Mouse (Mus musculus) myocyte (in vitro differentiated cells): ENCODE data around the gene Nxph4. TPM values are rescaled to one million over a fixed set of nuclear protein-coding genes. Genes with fewer than 3 reads are reported as not detected.

ENCODE experiments used
- H3K27me3 ChIP-seq: one replicate; pipeline ENCODE4 v1.6.1; 2011; ENCODE audit not compliant: control insufficient read depth, insufficient read depth, insufficient read length
- H3K36me3 ChIP-seq: one replicate; pipeline ENCODE4 v1.6.1; 2011; ENCODE audit not compliant: control insufficient read depth, insufficient read depth
- H3K4me2 ChIP-seq: one replicate; pipeline ENCODE4 v1.6.1; 2011; ENCODE audit warnings: low read depth, control low read depth
- H3K4me3 ChIP-seq: one replicate; pipeline ENCODE4 v1.5.1; 2011; ENCODE audit warnings: mild to moderate bottlenecking, control low read depth, moderate library complexity
- H3K79me2 ChIP-seq: one replicate; pipeline ENCODE4 v1.6.1; 2011; ENCODE audit not compliant: control insufficient read depth, insufficient read depth
- H3ac ChIP-seq: one replicate; pipeline ENCODE4 v1.6.1; 2011; ENCODE audit not compliant: control insufficient read depth, insufficient read length
- CEBPB ChIP-seq: IDR thresholded peaks from 2 replicates; pipeline ENCODE4 v1.6.1; 2011; ENCODE audit warnings: mild to moderate bottlenecking, moderate library complexity; ENCODE audit not compliant: poor library complexity, insufficient read depth, severe bottlenecking
- E2F4 ChIP-seq: IDR thresholded peaks from one replicate; pipeline ENCODE4 v1.6.1; 2011; ENCODE audit warnings: mild to moderate bottlenecking, control low read depth, moderate library complexity; ENCODE audit not compliant: insufficient read depth
- MAX ChIP-seq: IDR thresholded peaks from one replicate; pipeline ENCODE4 v1.6.1; 2011; ENCODE audit warnings: low read depth, mild to moderate bottlenecking, control low read depth
- MYOD1 ChIP-seq, 3 experiments: IDR thresholded peaks; one replicate each; pipeline ENCODE4 v1.6.1; 2011; ENCODE audit warnings: control low read depth in 2 of 3, low read depth in 2 of 3, mild to moderate bottlenecking in 2 of 3, moderate library complexity in 1 of 3; ENCODE audit not compliant: insufficient read length in 2 of 3, control insufficient read depth in 1 of 3
- MYOG ChIP-seq, 3 experiments: IDR thresholded peaks; one replicate each; pipeline ENCODE4 v1.6.1; 2011; ENCODE audit warnings: control low read depth in 2 of 3, low read depth in 2 of 3, mild to moderate bottlenecking in 2 of 3; ENCODE audit not compliant: insufficient read length in 2 of 3, control insufficient read depth in 1 of 3, insufficient read depth in 1 of 3
- POLR2A ChIP-seq: IDR thresholded peaks from one replicate; pipeline ENCODE4 v1.6.1; 2011; ENCODE audit warnings: low read depth, mild to moderate bottlenecking, control low read depth, moderate library complexity; ENCODE audit not compliant: insufficient read length
- POLR2AphosphoS2 ChIP-seq: IDR thresholded peaks from one replicate; pipeline ENCODE4 v1.6.1; 2011; ENCODE audit warnings: low read depth, control low read depth; ENCODE audit not compliant: insufficient read length
- REST ChIP-seq: IDR thresholded peaks from one replicate; pipeline ENCODE4 v1.6.1; 2011; ENCODE audit warnings: mild to moderate bottlenecking, control low read depth, moderate library complexity; ENCODE audit not compliant: insufficient read depth, insufficient read length
- SRF ChIP-seq: IDR thresholded peaks from one replicate; pipeline ENCODE4 v1.6.1; 2011; ENCODE audit warnings: low read depth; ENCODE audit not compliant: control insufficient read depth, insufficient read length
- TCF12 ChIP-seq: IDR thresholded peaks from one replicate; pipeline ENCODE4 v1.6.1; 2011; ENCODE audit warnings: mild to moderate bottlenecking, control low read depth; ENCODE audit not compliant: poor library complexity, insufficient read depth, severe bottlenecking
- TCF3 ChIP-seq: IDR thresholded peaks from one replicate; pipeline ENCODE4 v1.6.1; 2011; ENCODE audit warnings: low read depth, control low read depth; ENCODE audit not compliant: insufficient read length
- USF1 ChIP-seq: IDR thresholded peaks from one replicate; pipeline ENCODE4 v1.6.1; 2011; ENCODE audit warnings: low read depth, mild to moderate bottlenecking, control low read depth, moderate library complexity
- polyA plus RNA-seq: library from polyadenylated mRNA; unstranded; fragments of >200 nt; fragmentation: generic; extraction: Trizol; gene quantifications from one replicate; pipeline ENCODE4 v1.2.1, GENCODE M21; 2012; ENCODE audit warnings: missing spikeins

Gene Nxph4
- polyA plus RNA-seq, 1 experiment = 3.9 TPM

DNA sequence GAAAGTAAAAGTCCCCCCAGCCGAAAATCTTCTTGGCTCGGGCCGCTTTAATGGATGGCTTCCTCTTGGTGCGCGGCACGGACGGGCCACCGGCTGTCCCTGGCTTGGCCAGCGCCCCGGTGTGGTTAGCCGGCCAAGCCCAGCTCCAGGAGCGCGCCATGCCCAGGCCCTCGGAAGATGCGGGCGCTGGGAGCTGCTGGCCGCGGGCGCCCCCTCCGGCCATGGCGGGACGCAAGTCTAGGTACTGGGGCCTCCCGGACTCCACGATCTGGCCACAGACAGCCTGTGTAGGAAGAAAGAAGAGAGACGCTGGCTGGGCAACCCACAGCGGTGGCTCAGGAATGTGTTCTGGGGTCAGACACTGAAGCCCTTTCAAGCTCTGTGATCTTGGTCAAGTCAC, 7.7 kb downstream of the Nxph4 start:
- peak overlapping the region; percentile 9 for H3K4me3 ChIP-seq
- H3K79me2 ChIP-seq = peaks cover 4% of the 10 kb centered on the region
- TF ChIP-seq USF1 (no peak), MYOG (IDR thresholded peaks at IDR 0.05; ENCODE audit: control insufficient read depth in 1 of 3, insufficient read depth in 1 of 3, insufficient read length in 2 of 3, low read depth in 2 of 3) (peak in 1 of 3 experiments; percentile 54), MYOD1 (IDR thresholded peaks at IDR 0.05; ENCODE audit: control insufficient read depth in 1 of 3, insufficient read length in 2 of 3, low read depth in 2 of 3) (peak in 1 of 3 experiments; percentile 1)
- no peak overlapping the region for H3ac ChIP-seq
- peak overlapping the region; percentile 67 for H3K4me2 ChIP-seq
- H3K27me3 ChIP-seq = peaks cover 37% of the 10 kb centered on the region
- H3K36me3 ChIP-seq = no peaks in the 10 kb centered on the region

DNA sequence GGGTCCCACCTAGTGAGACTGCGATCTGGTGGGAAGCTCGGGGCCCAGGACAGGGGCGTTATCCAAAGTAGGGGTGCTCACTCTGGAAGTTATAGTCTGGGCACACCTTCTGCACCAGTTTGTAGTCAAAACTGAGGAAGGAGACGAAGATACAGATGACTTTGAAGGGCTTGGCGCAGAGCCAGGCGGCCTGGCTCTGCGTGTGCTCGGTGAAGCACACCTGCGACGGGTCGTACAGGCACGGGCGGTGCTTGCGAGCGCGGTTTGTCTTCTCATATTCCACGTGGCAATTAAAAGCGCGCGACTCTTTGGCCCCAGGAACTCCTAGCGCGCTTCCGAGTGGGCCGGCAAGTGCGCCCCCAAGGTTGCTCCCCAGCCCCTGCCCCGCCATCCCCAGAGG, 8.3 kb downstream of the Nxph4 start:
- Histone ChIP-seq H3K4me3 (peak overlapping the region; percentile 9), H3K36me3 (no peaks in the 10 kb centered on the region), H3K79me2 (peaks cover 11% of the 10 kb centered on the region), H3K27me3 (peaks cover 31% of the 10 kb centered on the region), H3K4me2 (peak overlapping the region; percentile 67), H3ac (no peak overlapping the region)
- TF ChIP-seq USF1 (no peak), E2F4 (no peak), MAX (no peak), SRF (no peak), TCF3 (no peak), MYOG (IDR thresholded peaks at IDR 0.05; ENCODE audit: control insufficient read depth in 1 of 3, insufficient read depth in 1 of 3, insufficient read length in 2 of 3, low read depth in 2 of 3) (no peak), CEBPB (no peak), MYOD1 (IDR thresholded peaks at IDR 0.05; ENCODE audit: control insufficient read depth in 1 of 3, insufficient read length in 2 of 3, low read depth in 2 of 3) (no peak), TCF12 (no peak), POLR2AphosphoS2 (no peak), POLR2A (no peak), REST (no peak)

DNA sequence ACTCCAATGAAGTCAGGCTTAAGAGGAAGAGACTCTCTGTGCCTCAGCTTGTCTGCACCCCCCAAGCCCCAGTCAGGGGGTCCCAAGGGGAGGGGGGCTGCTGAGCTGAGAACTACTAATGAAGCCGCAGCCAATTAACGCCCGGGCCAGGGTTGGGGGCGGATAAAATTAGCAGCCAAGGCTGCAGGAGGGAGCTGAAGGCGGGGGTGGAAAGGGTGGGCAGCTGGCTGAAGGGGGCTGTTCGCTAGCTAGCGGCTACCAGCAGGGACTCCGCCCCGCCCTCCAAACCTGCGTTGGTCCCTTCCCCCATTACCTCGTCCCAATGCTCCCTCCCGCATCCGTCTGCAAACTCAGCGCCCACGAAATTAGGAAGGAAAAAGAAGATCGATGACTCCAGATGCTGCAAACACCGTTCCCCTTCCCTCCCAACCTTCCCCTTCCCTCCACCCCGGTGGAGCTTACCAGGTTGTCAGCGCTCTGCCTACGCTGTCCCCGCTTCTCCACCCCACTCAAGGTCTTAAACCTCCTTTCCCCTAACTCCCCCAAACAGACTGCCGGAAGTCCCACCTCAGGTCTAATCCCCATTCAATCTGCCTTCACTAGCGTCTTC, 9.6 kb downstream of the Nxph4 start:
- H3K79me2 ChIP-seq = peaks cover 22% of the 10 kb centered on the region
- H3ac ChIP-seq = no peak overlapping the region
- TF ChIP-seq POLR2A (no peak), E2F4 (no peak), SRF (no peak), MYOD1 (IDR thresholded peaks at IDR 0.05; ENCODE audit: control insufficient read depth in 1 of 3, insufficient read length in 2 of 3, low read depth in 2 of 3) (no peak), REST (no peak), POLR2AphosphoS2 (no peak), TCF12 (no peak), USF1 (no peak), MYOG (IDR thresholded peaks at IDR 0.05; ENCODE audit: control insufficient read depth in 1 of 3, insufficient read depth in 1 of 3, insufficient read length in 2 of 3, low read depth in 2 of 3) (no peak), CEBPB (no peak), MAX (no peak)
- H3K27me3 ChIP-seq = peaks cover 19% of the 10 kb centered on the region
- H3K4me3 ChIP-seq = no peak overlapping the region
- H3K36me3 ChIP-seq = peaks cover 10% of the 10 kb centered on the region
- H3K4me2 ChIP-seq = no peak overlapping the region

DNA sequence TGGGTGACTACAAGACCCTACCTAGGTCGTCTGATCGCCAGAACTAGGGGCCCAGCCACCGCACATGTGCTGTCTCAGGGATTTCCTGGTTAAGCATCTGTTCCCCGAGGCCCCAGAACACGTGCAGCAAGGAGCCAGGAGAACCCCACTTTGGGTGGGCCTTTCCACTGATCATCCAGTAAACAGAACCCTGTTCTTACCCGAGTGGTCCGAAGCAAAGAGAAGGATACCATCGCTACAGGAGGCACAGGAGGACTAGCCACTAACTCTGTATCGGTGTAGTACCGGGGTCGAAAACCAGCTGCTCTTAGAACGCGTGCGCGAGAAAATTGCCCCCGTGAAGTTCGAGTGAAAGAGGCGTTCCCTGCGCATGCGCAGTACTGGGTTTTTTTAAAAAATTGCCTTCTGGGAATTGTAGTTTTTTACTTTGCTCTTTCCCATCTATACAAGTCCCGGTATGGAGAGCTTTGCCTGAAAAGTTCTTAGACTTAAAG, 12.2 kb downstream of the Nxph4 start, which contains the start of gene Shmt2:
TSS of gene Shmt2 (minus strand) at position 357 of the 494 bp plus-strand sequence.
- Histone ChIP-seq H3K4me3 (peak within 1 kb of the TSS; percentile 99), H3K36me3 (peaks cover 29% of the 10 kb centered on the region), H3ac (peak within 1 kb of the TSS; percentile 66), H3K27me3 (peaks cover 6% of the 10 kb centered on the region), H3K4me2 (peak within 1 kb of the TSS; percentile 99), H3K79me2 (peaks cover 22% of the 10 kb centered on the region)
- TF ChIP-seq POLR2AphosphoS2 (peak; percentile 84), MAX (peak; percentile 95), REST (no peak), CEBPB (no peak), USF1 (peak; percentile 10), POLR2A (peak; percentile 79)

DNA sequence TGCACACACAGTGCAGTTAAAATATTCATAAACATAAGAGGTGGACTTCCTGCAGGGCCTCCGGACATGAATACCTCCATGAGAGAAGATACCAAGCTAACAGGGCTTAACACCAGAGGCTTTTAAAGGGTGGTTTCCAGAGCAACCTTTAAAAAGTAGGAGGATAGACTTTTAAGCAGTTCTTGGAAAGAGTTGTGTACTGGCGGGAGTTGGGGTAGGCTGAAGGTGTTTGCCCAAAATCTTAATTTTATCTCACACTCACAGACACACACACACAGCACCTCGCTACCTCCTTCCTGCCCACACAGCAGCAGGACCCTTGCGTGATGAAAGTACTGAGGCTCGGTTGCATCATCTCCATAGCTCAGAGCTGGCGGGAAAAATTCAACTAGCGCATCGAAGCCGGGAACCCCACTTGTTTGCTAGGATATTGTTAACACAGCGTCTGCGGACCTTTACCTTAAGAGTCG, 12.7 kb downstream of the Nxph4 start:
- H3K27me3 ChIP-seq = peaks cover 6% of the 10 kb centered on the region
- H3K36me3 ChIP-seq = peaks cover 32% of the 10 kb centered on the region
- H3K4me3 ChIP-seq = peak overlapping the region; percentile 99
- H3ac ChIP-seq = peak overlapping the region; percentile 66
- H3K4me2 ChIP-seq = peak overlapping the region; percentile 99
- peaks cover 22% of the 10 kb centered on the region for H3K79me2 ChIP-seq
- no peak for TF ChIP-seq MYOG (IDR thresholded peaks at IDR 0.05; ENCODE audit: control insufficient read depth in 1 of 3, insufficient read depth in 1 of 3, insufficient read length in 2 of 3, low read depth in 2 of 3)
- peak; percentile 48 for TF ChIP-seq POLR2A
- peak; percentile 95 for TF ChIP-seq CEBPB
- TF ChIP-seq E2F4 = peak; percentile 85
- TF ChIP-seq USF1 = no peak
- no peak for TF ChIP-seq MYOD1 (IDR thresholded peaks at IDR 0.05; ENCODE audit: control insufficient read depth in 1 of 3, insufficient read length in 2 of 3, low read depth in 2 of 3)
- TF ChIP-seq MAX = no peak
- peak; percentile 73 for TF ChIP-seq POLR2AphosphoS2
- TF ChIP-seq REST = no peak
